Comparison of ENCODE assay signal across 7 mouse cellular contexts in genomic region chr5:112551975-112552728, GRCm38 (mm10). TPM values are rescaled to one million over a fixed set of nuclear protein-coding genes. Genes with fewer than 3 reads are reported as not detected.
DNase-seq lines count a peak whose midpoint lies in the region; ATAC-seq lines count a peak whose summit lies in the region.

No protein-coding gene starts in this region.

- peak; percentile 61 for DNase-seq in brain, embryonic 18.5 days (ENCODE audit: low read depth, low spot score)
- DNase-seq in cerebellum, postnatal 25 days: peak; percentile 69 to 72
- peak; percentile 25 for DNase-seq in kidney, adult 9 months
- DNase-seq in right cerebral cortex, postnatal 4 days: peak; percentile 67
- DNase-seq in thymus, adult 18-20 months: no peak
- DNase-seq in liver: no peak

- no peak overlapping the region for H3K4me2 ChIP-seq in lung, embryonic 16.5 days (ENCODE audit: low read depth, low read length)

- no peaks in the 10 kb centered on the region for H3K27me3 ChIP-seq in lung, embryonic 16.5 days (ENCODE audit: control insufficient read depth, insufficient read depth, low read depth, low read length)

- 42% methylated on average over 15 of the region's 17 CpGs for WGBS in lung, embryonic 16.5 days

- H3K9ac ChIP-seq in lung, embryonic 16.5 days (ENCODE audit: low read length): no peak overlapping the region

- H3K27ac ChIP-seq in lung, embryonic 16.5 days (ENCODE audit: low read length): no peak overlapping the region

- H3K4me3 ChIP-seq in lung, embryonic 16.5 days (ENCODE audit: low read length): no peak overlapping the region

- no peaks in the 10 kb centered on the region for H3K9me3 ChIP-seq in lung, embryonic 16.5 days (ENCODE audit: control insufficient read depth, low read length)

- H3K36me3 ChIP-seq in lung, embryonic 16.5 days (ENCODE audit: control insufficient read depth, insufficient read depth, low read length): no peaks in the 10 kb centered on the region

- peaks cover 17% of the 10 kb centered on the region for H3K4me1 ChIP-seq in lung, embryonic 16.5 days (replicated peaks; ENCODE audit: control insufficient read depth, insufficient read depth, low read length)

- ATAC-seq in lung, embryonic 16.5 days (ENCODE audit: low read depth): peak; percentile 18; the same call in 1 of the 2 replicates

RNA-seq across cellular contexts. Expression of gene Sez6l, which starts 24.8 kb away (rescaled TPM):
- polyA plus RNA-seq in lung, embryonic 16.5 days (2015; fragmentation: Nextera tagmentation; extraction: Ambion mirVana): 0.38 and 0.39 TPM in 2 replicates

Comparison
In these comparisons a context has a peak if more than half of its experiments do, and no peak if none do; other contexts are left out.
1. DNase-seq: peak in brain, embryonic 18.5 days (single experiment), cerebellum, postnatal 25 days (2 of 2), kidney, adult 9 months (single experiment) and right cerebral cortex, postnatal 4 days (single experiment); none in thymus, adult 18-20 months (0 of 2) and liver (single experiment).